Mouse (Mus musculus): ENCODE results near the gene Pcgf2.
"Not testable (repeated sequence)": the region's sequence is repeated elsewhere in the genome, so short reads cannot be mapped to it uniquely, and the experiment has no call there.

Gene Pcgf2

DNA sequence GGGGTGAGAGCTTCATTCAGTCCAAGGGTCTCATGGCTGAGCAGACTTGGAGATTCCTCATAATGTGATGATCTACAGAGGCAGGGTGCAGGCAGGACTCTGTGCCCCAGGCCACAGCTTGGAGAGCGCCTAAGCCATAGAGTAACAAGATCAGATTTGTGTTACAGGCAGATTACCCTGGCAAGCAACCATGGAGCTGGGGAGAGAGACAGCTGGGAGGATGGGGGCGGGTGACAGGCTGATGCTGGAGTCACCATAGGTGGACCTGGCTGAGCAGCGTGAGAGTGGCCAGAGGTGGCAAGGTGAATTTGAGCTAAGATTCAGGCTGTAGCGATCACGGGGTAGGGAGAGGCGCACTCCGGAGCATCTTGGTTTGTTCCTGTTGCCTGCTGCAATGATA lies 32.1 kb downstream of the Pcgf2 start:
- peak; percentile 45 for DNase-seq (ENCODE audit: low read depth, low spot score)

GRCm38 (mm10) chr11:97666794-97667193 lies 33.5 kb downstream of the Pcgf2 start:
- no peak for DNase-seq (ENCODE audit: low read depth, low spot score)

DNA sequence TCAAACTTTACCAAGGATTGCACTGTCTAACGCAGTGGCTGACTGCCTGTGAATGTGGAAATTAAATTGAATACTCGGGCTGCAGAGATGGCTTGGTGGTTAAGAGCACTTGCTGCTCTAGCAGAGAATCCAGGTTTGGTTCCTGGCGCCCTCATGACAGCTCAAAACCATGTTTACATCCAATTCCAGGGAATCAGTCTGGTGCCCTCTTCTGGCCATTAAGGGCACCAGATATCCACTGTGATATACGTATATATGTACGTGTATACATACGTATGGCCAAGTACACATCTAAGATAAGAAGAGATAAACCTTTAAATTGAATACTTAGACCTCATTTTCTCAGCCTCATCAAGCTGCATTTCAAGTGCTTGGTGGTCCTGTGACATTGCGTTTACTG lies 34.1 kb downstream of the Pcgf2 start:
- peak; percentile 58 for DNase-seq (ENCODE audit: low read depth, low spot score)

DNA sequence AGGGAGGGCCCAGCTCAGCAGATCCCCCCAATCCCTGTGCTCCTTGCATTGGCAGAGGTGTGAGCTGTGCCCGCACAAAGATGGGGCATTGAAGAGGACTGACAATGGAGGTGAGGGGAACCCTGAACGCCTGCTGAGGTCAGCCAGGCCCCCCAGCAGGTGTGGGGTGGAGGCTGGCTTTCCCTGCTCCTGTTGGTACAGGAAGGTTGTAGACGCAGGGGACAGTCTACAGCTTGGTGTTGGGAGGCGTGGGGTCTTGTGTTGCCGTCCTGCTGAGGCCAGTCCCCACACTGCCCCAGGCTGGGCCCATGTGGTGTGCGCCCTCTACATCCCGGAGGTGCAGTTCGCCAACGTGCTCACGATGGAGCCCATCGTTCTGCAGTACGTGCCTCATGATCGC lies 34.9 kb downstream of the Pcgf2 start:
- no peak for DNase-seq (ENCODE audit: low read depth, low spot score)

GRCm38 (mm10) chr11:97664771-97665240 lies 35.5 kb downstream of the Pcgf2 start:
- DNase-seq (ENCODE audit: low read depth, low spot score) = no peak

DNA sequence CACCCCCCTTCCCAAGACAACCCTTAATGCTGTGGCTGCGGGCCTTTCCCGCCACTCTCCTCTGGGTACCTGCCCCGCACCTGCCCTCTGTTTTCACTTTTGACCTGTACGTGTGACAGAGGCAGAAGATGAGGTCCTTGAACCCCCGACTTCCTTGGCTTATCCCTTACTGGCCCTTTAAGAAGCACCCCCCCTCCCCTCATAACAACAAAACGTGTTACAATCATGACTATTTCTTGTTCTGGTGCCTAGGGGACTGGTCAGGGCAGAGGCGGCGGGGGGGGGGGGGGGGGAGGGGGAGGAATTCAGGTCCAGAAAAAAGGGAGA lies 36.0 kb downstream of the Pcgf2 start:
- no peak for DNase-seq (ENCODE audit: low read depth, low spot score)

DNA sequence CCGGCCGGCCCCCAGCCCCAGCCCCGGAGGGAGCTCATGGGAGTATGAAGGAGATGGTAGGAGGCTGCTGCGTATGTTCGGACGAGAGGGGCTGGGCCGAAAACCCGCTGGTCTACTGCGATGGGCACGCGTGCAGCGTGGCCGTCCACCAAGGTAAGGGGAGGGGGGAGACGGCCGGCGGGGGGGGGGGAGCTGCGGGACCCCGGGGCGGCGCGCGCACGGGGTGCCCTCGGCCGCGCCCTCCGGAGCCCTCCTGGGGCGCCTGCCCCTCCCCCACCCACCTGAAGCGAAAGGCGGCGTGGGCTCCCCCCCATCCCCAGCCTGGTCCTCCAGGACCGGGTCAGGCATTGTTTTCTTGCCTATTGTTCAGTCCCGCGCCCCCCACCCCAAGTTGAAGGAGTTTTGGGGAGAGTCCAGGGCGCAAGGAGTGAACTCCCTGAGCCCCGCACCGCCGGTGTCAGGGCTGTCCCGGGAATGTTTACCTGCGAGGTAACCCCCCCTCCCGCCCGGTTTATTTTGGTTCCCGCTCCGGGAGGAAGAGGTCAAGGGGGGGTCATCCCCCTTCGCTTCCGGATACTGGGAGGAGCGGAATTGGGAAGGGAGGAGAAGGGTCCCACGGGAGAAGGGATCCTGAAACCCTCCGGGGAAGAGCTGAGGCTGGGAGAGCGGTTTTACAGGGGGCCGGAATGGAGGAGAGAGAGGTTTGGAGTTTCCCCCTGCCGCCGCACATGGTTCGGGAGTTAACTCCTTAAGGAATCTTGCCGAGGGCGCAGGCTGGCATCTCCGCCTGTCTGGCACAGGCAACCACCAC lies 36.6 kb downstream of the Pcgf2 start:
- DNase-seq (ENCODE audit: low read depth, low spot score) = peak; percentile 46

DNA sequence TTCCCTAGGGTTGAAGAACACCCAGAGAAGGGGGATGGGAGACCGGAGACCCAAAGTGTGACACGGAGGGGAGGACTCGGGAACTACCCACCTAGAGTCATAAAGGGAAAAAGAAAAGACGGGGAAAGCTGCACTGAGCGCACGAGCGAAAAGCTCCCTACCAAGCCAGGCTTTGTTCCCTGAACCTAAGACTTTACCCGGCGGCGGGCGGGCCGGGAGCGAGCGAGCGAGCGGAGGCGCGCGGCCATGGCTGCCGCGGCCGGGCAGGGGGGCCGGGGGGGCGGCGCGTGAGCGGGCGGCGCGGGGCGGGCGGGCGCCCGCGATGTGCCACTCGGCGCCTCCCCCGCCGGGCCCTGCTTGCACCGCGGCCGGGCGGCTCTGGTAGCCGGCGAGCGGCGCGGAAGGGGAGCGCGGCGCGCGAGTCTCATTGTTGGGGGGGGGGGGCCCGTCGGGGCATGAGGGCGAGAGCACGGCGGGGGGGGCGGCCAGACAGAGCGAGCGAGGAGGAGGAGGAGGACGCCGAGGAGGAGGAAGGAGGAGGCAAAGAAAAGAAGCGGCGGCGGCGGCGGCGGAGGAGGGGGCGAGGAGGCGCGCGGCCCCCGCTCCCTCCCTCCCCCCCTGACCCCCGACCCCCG lies 37.3 kb downstream of the Pcgf2 start, which contains the start of gene Mllt6:
Gene Mllt6, plus strand, starts transcription at position 522 of the 635 bp plus-strand sequence.
- DNase-seq (ENCODE audit: low read depth, low spot score) = peak; percentile 93

DNA sequence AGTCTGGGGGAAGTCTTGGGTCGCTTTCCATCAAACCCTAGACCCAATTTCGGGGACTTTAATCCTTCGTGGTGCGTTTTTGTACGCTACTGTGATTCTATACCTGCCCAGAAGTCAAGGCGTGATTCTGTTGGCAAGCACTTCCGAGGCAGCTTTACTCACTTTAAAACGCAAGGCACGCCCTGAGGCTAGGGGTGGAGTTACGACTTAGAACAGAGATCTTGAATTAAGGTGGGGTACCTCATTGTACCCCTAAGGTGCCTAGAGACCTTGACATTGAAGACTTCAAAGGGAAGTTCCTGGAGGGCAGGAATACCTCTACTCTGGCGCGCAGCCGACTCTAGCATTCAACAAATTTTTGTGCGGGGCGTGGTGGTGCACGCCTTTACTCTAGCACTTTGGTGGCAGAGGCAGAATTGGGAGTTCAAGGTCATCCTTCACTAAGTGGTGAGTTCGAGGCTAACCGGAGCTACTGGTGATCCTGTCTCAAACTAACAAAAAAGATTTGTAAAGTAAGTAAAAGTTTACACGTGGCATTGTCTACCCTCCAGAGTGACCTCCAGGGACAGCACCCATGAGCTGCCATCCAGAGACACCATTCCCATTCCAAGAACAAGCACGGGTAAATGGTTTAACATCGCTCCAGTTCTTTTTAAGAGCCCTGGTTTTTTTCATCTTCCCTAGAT lies 37.9 kb downstream of the Pcgf2 start:
- no peak for DNase-seq (ENCODE audit: low read depth, low spot score)

DNA sequence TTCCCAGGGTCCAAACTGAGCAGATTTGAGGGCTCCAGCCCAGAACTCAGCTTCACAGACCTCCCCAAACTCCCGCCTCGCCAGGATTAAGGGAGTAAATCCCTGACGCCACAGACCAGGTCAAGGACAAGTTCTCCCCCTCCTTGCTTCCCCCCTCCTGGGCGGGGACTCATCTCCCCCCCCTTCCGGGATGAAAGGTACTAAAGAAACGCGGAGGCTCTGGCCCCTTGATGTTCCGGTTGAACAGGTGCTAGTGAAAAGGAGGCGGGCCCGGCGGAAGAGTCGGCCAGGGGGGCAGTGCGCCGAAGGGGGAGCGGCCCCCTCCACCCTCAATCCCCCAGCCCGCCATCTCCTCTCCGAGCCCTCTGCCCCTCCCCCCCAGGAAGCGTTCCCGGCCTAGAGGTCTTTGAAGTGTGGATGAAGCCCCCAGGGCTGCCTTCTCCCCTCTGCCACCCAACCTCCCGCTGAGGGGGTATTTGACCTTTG lies 38.6 kb downstream of the Pcgf2 start:
- no peak for DNase-seq (ENCODE audit: low read depth, low spot score)

GRCm38 (mm10) chr11:97660734-97661647 lies 39.3 kb downstream of the Pcgf2 start:
- no peak for DNase-seq (ENCODE audit: low read depth, low spot score)

GRCm38 (mm10) chr11:97659990-97660714 lies 40.1 kb downstream of the Pcgf2 start:
- DNase-seq (ENCODE audit: low read depth, low spot score) = peak; percentile 93

DNA sequence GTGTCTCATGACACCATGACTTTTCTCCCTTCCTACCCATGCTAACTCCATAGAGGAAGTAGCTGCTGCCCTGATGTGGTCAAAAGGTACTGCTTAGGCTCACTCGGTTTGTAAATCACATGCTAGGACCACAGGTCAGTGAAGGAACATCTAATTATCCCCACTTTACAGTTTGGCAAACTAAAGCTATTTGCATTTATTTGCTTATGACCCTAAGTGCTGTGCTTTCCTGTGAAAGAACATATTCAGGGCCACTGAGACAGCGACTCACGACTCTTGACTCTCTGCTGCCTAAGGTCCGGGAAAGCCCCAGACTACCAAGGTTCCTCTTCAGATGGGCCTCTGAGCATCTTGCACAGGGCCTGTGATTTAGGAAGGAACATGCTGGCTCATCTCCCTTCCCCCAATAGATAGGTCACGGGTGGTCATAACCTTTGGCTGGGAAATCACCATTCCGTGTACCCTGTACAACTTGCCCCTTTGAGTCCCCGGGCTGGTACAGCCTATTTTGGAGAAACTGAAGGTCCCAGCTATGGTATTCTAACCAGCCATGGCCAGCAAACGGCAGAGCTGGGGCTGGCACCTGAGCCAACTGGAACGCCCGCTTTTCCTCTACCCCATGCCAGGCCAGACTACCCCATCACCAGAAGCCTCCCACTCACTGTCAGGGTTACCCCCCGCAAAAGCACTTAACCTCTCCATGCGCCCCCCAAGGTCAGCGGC lies 40.9 kb downstream of the Pcgf2 start:
- no peak for DNase-seq (ENCODE audit: low read depth, low spot score)

DNA sequence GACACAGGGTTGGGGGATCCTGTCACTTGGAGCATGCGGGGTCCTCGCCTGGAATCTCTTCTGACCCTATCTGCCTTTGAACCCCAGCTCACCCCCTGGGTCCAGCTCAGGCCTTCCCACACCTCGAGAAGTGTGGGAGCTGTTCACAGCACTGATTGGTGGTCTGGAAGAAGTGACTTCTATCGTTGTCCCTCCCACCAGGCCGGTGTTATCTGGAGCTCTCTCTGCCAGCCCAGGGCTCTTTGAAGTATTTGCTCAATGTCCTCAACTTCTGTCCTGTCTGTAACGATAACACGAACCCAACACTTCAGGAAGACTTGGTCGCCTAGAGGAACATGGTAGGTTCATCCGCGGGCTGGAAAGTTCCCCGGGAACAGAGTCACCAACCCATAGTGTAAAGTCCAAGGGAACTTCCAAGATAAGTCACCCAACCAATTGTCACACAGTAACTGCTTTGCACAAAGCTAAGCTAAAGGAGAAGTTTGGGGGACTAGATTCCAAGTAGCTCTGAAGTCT lies 41.5 kb downstream of the Pcgf2 start:
- DNase-seq (ENCODE audit: low read depth, low spot score) = no peak

- DNase-seq (ENCODE audit: low read depth, low spot score) = not testable (repeated sequence)
These were observed 42.3 kb downstream of the Pcgf2 start for GRCm38 (mm10) chr11:97657967-97658366.

DNA sequence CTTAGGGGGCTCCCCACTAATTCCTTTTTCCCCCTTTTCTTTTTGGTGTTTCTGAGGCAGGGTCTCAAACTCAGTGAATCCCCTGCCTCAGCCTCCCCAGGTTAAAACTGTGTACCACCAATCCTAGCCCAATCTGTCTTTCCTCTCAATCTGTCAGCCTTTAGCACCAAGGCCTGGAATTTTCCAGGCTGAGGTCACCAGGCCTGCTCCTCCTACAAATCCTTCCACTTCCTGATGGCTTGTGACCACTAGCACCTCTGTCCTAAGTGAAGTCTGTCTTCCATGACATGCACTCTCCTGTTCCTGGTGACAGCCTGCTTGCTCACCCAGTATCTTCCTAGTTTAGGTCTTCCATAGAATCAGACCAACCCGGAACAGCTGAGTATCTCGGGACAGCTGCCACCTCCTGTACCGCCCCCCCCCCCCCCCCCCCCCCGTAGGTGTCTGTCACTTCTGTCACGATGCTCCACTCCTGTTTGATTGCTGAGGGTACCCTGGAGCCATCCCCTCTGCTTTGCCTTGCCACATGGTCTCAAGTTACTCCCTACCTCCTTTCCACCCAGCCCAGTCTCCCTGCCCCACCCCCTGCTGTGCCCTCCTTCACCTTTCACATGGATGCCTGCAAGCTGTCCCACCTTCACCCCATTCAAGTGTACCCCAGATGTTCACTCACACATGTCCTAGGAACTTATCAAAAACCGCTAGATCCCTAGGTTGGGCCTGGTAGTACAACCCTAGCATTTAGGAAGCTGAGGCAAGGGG lies 42.9 kb downstream of the Pcgf2 start:
- DNase-seq (ENCODE audit: low read depth, low spot score) = no peak

GRCm38 (mm10) chr11:97656269-97656971 lies 43.9 kb downstream of the Pcgf2 start:
- DNase-seq (ENCODE audit: low read depth, low spot score) = no peak

GRCm38 (mm10) chr11:97654210-97654609 lies 46.1 kb downstream of the Pcgf2 start:
- no peak for DNase-seq (ENCODE audit: low read depth, low spot score)
